Mouse (Mus musculus): ENCODE measurements around the gene Qrfpr. TPM values are rescaled to one million over a fixed set of nuclear protein-coding genes. Genes with fewer than 3 reads are reported as not detected.

The Qrfpr gene
- total and polyA plus RNA-seq, 3 experiments = not detected

GRCm38 (mm10) chr3:36212758-36213157 is 9.4 kb downstream of the Qrfpr start:
- dilution Hi-C loops (cut with MboI; ENCODE audit: extremely low pct_ligation_motif_present, extremely low pct_unique_long_range_greater_than_20kb, low sequenced_read_pairs) = no loop called here
- Histone ChIP-seq H3K27ac (ENCODE audit: insufficient read depth, low read depth) (no peak overlapping the region), H3K36me3 (replicated peaks in 1 of 2; ENCODE audit: control insufficient read depth in 1 of 2, insufficient read depth in 1 of 2, low read length in 1 of 2) (no peaks in the 10 kb centered on the region), H3K4me3 (replicated peaks in 1 of 3; ENCODE audit: low read depth in 2 of 3, low read length in 2 of 3, poor library complexity in 1 of 3) (no peak overlapping the region), H3K4me2 (ENCODE audit: insufficient read depth, low read depth, poor library complexity, severe bottlenecking) (no peak overlapping the region), H3K4me1 (ENCODE audit: control insufficient read depth in 1 of 2, insufficient read depth in 2 of 2) (peaks cover 9 to 55% of the 10 kb centered on the region in 2 experiments; a peak in 3 of 4 replicates), H3K9me3 (replicated peaks; ENCODE audit: low read length) (no peaks in the 10 kb centered on the region), H3K27me3 (replicated peaks) (no peaks in the 10 kb centered on the region), H3K79me2 (replicated peaks; ENCODE audit: control insufficient read depth, extremely low read depth, insufficient read depth, poor library complexity, severe bottlenecking) (no peaks in the 10 kb centered on the region), H3K9ac (ENCODE audit: insufficient read depth, low read depth) (no peak overlapping the region)
- TF ChIP-seq E2F4 (IDR thresholded peaks at IDR 0.05; ENCODE audit: insufficient replicate concordance, low read depth, low read length) = no peak
- peak; percentile 58 for TF ChIP-seq JUN (IDR thresholded peaks at IDR 0.05; ENCODE audit: insufficient read depth, low read depth, low read length)
- TF ChIP-seq IRF4 (IDR thresholded peaks at IDR 0.05; ENCODE audit: low read depth, low read length) = peak; percentile 93
- no peak for TF ChIP-seq ZC3H11A (IDR thresholded peaks at IDR 0.05; ENCODE audit: low read depth, low read length)
- no peak for TF ChIP-seq ETS1 (conservative IDR thresholded peaks at IDR 0.05; ENCODE audit: low read depth, low read length)
- peak; percentile 77 for TF ChIP-seq JUND (conservative IDR thresholded peaks at IDR 0.05; ENCODE audit: low read depth, low read length)
- peak; percentile 73 for TF ChIP-seq EP300 (IDR thresholded peaks at IDR 0.05; ENCODE audit: low read length)
- TF ChIP-seq GABPA (IDR thresholded peaks at IDR 0.05; ENCODE audit: insufficient replicate concordance, low read depth, low read length) = no peak
- TF ChIP-seq ELF1 (IDR thresholded peaks at IDR 0.05; ENCODE audit: low read depth, low read length) = peak; percentile 80
- in situ Hi-C loops (cut with MboI; ENCODE audit: low pct_ligation_motif_present, low pct_unique_long_range_greater_than_20kb, low sequenced_read_pairs) = loop anchor here (5.0 kb wide), 2 partner anchors 120 to 280 kb away; no protein-coding TSS in a partner anchor
- peak; percentile 47 for DNase-seq (ENCODE audit: extremely low read depth)

GRCm38 (mm10) chr3:36210939-36211338 is 11.2 kb downstream of the Qrfpr start:
- in situ Hi-C loops (cut with MboI; ENCODE audit: low pct_ligation_motif_present, low pct_unique_long_range_greater_than_20kb, low sequenced_read_pairs) (loop anchor here (5.0 kb wide), 2 partner anchors 121 to 281 kb away; no protein-coding TSS in a partner anchor), dilution Hi-C loops (cut with MboI; ENCODE audit: extremely low pct_ligation_motif_present, extremely low pct_unique_long_range_greater_than_20kb, low sequenced_read_pairs) (no loop called here)
- H3K79me2 ChIP-seq (replicated peaks; ENCODE audit: control insufficient read depth, extremely low read depth, insufficient read depth, poor library complexity, severe bottlenecking) = no peaks in the 10 kb centered on the region
- no peak overlapping the region for H3K27ac ChIP-seq (ENCODE audit: insufficient read depth, low read depth)
- no peak overlapping the region for H3K9ac ChIP-seq (ENCODE audit: insufficient read depth, low read depth)
- H3K4me1 ChIP-seq (ENCODE audit: control insufficient read depth in 1 of 2, insufficient read depth in 2 of 2) = peaks cover 7 to 51% of the 10 kb centered on the region in 2 experiments; a peak in 3 of 4 replicates
- no peak overlapping the region for H3K4me3 ChIP-seq (replicated peaks in 1 of 3; ENCODE audit: low read depth in 2 of 3, low read length in 2 of 3, poor library complexity in 1 of 3)
- H3K36me3 ChIP-seq (replicated peaks in 1 of 2; ENCODE audit: control insufficient read depth in 1 of 2, insufficient read depth in 1 of 2, low read length in 1 of 2) = no peaks in the 10 kb centered on the region
- no peak overlapping the region for H3K4me2 ChIP-seq (ENCODE audit: insufficient read depth, low read depth, poor library complexity, severe bottlenecking)
- no peaks in the 10 kb centered on the region for H3K27me3 ChIP-seq (replicated peaks)
- no peaks in the 10 kb centered on the region for H3K9me3 ChIP-seq (replicated peaks; ENCODE audit: low read length)
- DNase-seq (ENCODE audit: extremely low read depth) = no peak
- TF ChIP-seq HCFC1 (IDR thresholded peaks at IDR 0.05; ENCODE audit: low read depth, low read length) = no peak
- no peak for TF ChIP-seq ZKSCAN1 (IDR thresholded peaks at IDR 0.05; ENCODE audit: borderline replicate concordance, low read depth, low read length)
- no peak for TF ChIP-seq BHLHE40 (IDR thresholded peaks at IDR 0.05; ENCODE audit: low read depth, low read length)
- TF ChIP-seq SIN3A (IDR thresholded peaks at IDR 0.05; ENCODE audit: low read length) = no peak
- TF ChIP-seq ZMIZ1 (IDR thresholded peaks at IDR 0.05; ENCODE audit: low read depth, low read length) = no peak
- no peak for TF ChIP-seq CHD1 (IDR thresholded peaks at IDR 0.05; ENCODE audit: low read depth, low read length)
- no peak for TF ChIP-seq JUN (IDR thresholded peaks at IDR 0.05; ENCODE audit: insufficient read depth, low read depth, low read length)

Measured in CH12.LX (cell line).